Mouse (Mus musculus) heart, postnatal 0 days (tissue): ENCODE data around the gene Slc7a15.

ENCODE experiments used
- CTCF ChIP-seq: IDR thresholded peaks from 2 replicates; pipeline ENCODE4 v1.5.1; 2016; ENCODE audit warnings: antibody characterized with exemption, control low read depth, low read depth
- EP300 ChIP-seq: IDR thresholded peaks from 2 replicates; pipeline ENCODE4 v1.6.1; 2016; ENCODE audit warnings: antibody characterized with exemption, low read depth

DNA sequence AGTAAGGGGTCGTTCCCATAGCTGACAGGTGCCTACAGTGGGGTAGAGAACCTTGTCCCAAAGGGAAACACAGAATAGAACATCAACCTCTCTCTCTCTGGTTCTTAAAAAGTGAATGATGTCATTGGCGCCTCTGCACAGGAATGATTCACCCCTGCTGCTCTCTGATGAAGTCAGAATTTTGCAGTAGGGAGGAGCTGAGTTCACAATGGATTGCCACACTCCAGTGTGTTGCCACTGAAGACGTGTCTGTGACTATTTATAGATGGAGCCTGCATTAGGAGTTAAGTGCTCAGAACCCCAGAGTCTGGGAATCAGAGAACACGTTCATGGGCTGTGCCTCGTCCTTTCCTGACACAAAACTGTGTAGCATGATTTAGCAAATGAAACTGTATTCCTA is 89.2 kb downstream of the Slc7a15 start:
- no peak for TF ChIP-seq CTCF
- no peak for TF ChIP-seq EP300
